Mouse (Mus musculus) intestine, embryonic 16.5 days (tissue): Measurements from ENCODE around the gene Fgfr2. TPM values are rescaled to one million over a fixed set of nuclear protein-coding genes. Genes with fewer than 3 reads are reported as not detected.

Experiments
- ATAC-seq: fragments of 200-750 bp; cut with Nextera tagmentation; 2 replicates; pipeline ENCODE4 v1.8.0; 2017; ENCODE audit warnings: moderate TSS enrichment, moderate library complexity
- H3K27ac ChIP-seq: fragments of 300-500 bp; sonication (generic); 2 replicates; pipeline ENCODE4 v1.5.1; 2014; ENCODE audit warnings: mild to moderate bottlenecking, low read length
- H3K27me3 ChIP-seq: fragments of 300-500 bp; sonication (generic); replicated peaks from 2 replicates; pipeline ENCODE4 v1.6.1; 2014; ENCODE audit warnings: low read length, control low read depth, mixed read lengths; ENCODE audit not compliant: control insufficient read depth, insufficient read depth
- H3K36me3 ChIP-seq: fragments of 300-500 bp; sonication (generic); 2 replicates; pipeline ENCODE4 v1.6.1; 2014; ENCODE audit warnings: low read length, control low read depth; ENCODE audit not compliant: control insufficient read depth, insufficient read depth
- H3K4me1 ChIP-seq: fragments of 300-500 bp; sonication (generic); 2 replicates; pipeline ENCODE4 v1.6.1; 2014; ENCODE audit warnings: low read length, control low read depth, mixed read lengths; ENCODE audit not compliant: control insufficient read depth, insufficient read depth
- H3K4me2 ChIP-seq: fragments of 300-500 bp; sonication (generic); 2 replicates; pipeline ENCODE4 v1.6.1; 2014; ENCODE audit warnings: low read depth, low read length, control low read depth
- H3K4me3 ChIP-seq: fragments of 300-500 bp; sonication (generic); 2 replicates; pipeline ENCODE4 v1.5.1; 2014; ENCODE audit warnings: mild to moderate bottlenecking, low read length
- H3K9ac ChIP-seq: fragments of 300-500 bp; sonication (generic); 2 replicates; pipeline ENCODE4 v1.6.1; 2014; ENCODE audit warnings: low read depth, low read length
- H3K9me3 ChIP-seq: fragments of 300-500 bp; sonication (generic); 2 replicates; pipeline ENCODE4 v1.6.1; 2016; ENCODE audit warnings: low read length, control low read depth; ENCODE audit not compliant: control insufficient read depth
- WGBS: fragments of 180-500 bp; shearing (Covaris S2); extraction: QIAGEN DNeasy Blood & Tissue Kit; methylation state at CpG from one replicate; pipeline ENCODE4 v1.1.7; 2014; 5-methylcytosine and 5-hydroxymethylcytosine counted together
- polyA plus RNA-seq: library from polyadenylated mRNA; unstranded; fragments of >200 nt; fragmentation: Nextera tagmentation; extraction: Ambion mirVana; gene quantifications from 2 replicates; pipeline ENCODE4 v1.2.1, GENCODE M21; 2015

Gene Fgfr2
- polyA plus RNA-seq, 1 experiment from 2014 or later: 47.3 TPM

DNA sequence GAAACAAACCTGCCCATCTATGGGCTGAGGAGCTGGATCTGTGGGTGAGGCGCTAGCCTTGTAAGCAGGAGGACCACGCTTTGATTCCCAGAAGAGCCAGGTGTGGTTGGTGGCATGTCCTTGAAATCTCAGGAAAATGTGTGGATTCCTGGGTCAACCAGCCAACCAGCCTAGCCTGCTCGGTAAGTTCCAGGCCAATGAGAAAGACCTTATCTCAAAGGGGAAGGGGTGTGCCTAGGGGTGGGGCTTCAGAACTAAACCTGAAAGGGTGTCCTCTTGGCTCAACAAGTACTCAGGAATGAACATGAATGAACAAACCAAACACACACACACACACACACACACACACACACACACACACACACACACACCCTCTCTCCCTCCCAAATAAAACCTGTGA, 81.4 kb downstream of the Fgfr2 start:
- no peaks in the 10 kb centered on the region for H3K9me3 ChIP-seq
- no peaks in the 10 kb centered on the region for H3K27me3 ChIP-seq
- ATAC-seq: peak; percentile 83
- 0 out of 2 replicates have a peak overlapping the region, but pooled peaks have one; percentile 17 for H3K4me2 ChIP-seq
- 50% methylated on average over 3 of the region's 3 CpGs for WGBS
- H3K36me3 ChIP-seq: no peaks in the 10 kb centered on the region
- H3K27ac ChIP-seq: peak overlapping the region; percentile 81
- H3K9ac ChIP-seq: no peak overlapping the region
- H3K4me3 ChIP-seq: no peak overlapping the region
- H3K4me1 ChIP-seq: peaks cover 82% of the 10 kb centered on the region

DNA sequence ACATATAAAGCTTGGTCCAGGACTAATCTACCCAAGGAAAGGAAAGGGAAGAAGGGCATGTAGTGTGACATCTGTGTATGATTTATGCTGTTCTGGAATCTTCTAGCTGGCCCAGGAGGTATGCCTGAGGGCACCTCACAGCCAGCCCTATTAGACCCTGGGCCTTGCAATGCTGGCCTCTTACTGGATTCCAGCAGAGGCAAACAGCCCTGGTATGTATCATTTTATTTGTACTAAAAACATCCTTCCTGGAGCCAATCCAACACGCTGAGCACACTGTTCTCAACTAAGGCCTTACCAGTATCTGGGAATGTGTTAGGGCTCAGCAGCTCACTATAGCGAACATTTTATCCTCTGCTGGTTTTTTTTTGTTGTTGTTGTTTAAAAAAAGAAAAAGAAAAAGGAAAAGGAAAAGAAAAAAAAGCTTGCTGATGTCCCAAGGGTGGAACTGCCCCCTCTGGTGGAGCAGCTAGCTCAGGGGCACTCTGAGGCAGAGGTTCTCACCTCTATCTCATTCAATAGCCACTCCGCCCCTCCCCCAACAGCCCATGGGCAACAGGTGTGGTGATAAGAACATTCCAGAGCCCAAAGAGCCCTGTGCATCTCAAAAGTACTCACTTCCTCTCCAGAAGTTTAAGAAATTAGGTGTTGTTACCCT, 82.3 kb downstream of the Fgfr2 start:
- H3K4me3 ChIP-seq: no peak overlapping the region
- H3K4me1 ChIP-seq: peaks cover 82% of the 10 kb centered on the region
- ATAC-seq: no peak
- WGBS: 45% methylated on average over 3 of the region's 3 CpGs
- no peak overlapping the region for H3K4me2 ChIP-seq
- no peaks in the 10 kb centered on the region for H3K9me3 ChIP-seq
- H3K9ac ChIP-seq: 0 out of 2 replicates have a peak overlapping the region, but pooled peaks have one; percentile 8
- peak overlapping the region; percentile 76 for H3K27ac ChIP-seq
- H3K36me3 ChIP-seq: no peaks in the 10 kb centered on the region
- no peaks in the 10 kb centered on the region for H3K27me3 ChIP-seq

DNA sequence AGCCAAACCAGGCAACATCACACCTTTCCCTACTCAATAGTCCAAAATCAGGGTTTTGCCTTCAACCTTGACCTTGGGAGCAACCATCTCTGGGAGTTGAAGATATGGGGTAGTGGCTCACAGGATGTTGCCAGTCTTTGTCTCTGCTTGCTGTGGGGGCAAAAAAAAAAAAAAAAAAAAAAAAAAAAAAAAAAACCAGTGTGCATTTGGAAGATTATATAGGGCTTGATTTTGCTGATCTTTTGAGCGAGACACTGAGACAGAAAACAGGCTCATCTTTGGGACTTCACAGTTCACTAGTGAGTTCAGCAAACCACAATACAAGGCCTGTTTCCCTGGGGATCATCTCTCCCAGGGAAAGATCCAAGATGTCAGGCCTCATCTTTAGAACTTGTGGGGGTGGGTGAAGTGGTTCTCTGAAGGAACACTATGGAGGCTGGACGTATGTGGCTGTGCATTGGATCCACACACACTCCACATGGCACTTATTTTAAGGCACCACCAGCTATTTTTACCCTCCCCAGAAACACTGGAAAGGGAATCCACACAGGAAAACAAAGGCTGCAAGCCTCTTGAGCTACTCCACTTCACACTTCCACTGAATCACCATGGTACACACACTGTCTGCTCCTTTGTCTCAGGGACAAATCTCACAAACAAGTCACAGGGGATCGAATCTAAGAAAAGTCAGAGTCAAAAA, 83.4 kb downstream of the Fgfr2 start:
- Histone ChIP-seq H3K9ac (no peak overlapping the region), H3K27ac (peak overlapping the region; percentile 76), H3K4me2 (no peak overlapping the region), H3K4me1 (peaks cover 84% of the 10 kb centered on the region), H3K9me3 (no peaks in the 10 kb centered on the region), H3K36me3 (no peaks in the 10 kb centered on the region), H3K4me3 (no peak overlapping the region), H3K27me3 (no peaks in the 10 kb centered on the region)
- no peak for ATAC-seq
- 79% methylated on average over 3 of the region's 3 CpGs for WGBS

DNA sequence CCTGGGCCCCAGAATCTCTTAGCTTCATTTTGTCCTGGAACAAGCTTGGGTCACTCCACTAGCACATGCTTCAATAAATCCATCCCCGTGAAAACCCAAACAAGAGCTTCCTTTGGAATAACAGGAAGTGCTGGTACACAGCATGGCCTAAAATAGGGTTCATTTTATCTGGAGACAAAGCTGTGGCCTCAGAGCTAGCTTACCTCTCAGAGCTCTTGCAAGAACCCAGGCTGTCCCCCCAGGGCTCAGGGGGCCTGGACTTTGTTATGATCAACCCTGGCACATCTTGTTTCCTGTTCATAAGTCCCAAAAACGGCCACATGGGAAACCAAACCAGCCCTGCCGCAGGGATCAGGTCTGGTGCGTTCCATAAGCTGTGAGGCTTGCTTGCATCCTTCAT, 85.5 kb downstream of the Fgfr2 start:
- no peak for ATAC-seq
- Histone ChIP-seq H3K27ac (peak overlapping the region; percentile 61), H3K36me3 (no peaks in the 10 kb centered on the region), H3K4me1 (peaks cover 76% of the 10 kb centered on the region), H3K27me3 (no peaks in the 10 kb centered on the region), H3K4me2 (0 out of 2 replicates have a peak overlapping the region, but pooled peaks have one; percentile 4), H3K9ac (0 out of 2 replicates have a peak overlapping the region, but pooled peaks have one; percentile 1), H3K9me3 (no peaks in the 10 kb centered on the region), H3K4me3 (no peak overlapping the region)
- WGBS: 31% methylated on average over 4 of the region's 4 CpGs

DNA sequence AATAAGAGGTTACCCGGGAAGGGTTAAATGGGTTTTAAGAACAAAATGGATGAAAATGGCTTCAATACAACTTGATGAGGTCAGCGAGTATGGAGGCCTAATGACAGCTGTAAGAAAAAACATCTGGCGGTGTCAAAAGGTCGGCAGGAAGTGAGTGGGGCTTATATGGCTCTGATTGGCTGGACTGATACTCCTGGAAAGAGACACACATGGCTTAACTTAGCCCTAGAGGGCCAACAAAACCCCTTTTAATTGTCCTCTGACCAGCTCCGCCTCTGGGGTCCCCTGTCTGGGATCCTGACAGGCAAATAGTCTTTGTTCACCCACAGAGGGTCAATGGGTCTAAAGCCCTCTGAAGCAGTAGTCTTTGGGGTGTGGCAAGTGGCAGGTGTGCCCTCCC, 85.9 kb downstream of the Fgfr2 start:
- WGBS: 42% methylated on average over 5 of the region's 5 CpGs
- no peak overlapping the region for H3K4me3 ChIP-seq
- no peaks in the 10 kb centered on the region for H3K9me3 ChIP-seq
- H3K27me3 ChIP-seq: no peaks in the 10 kb centered on the region
- no peak for ATAC-seq
- H3K36me3 ChIP-seq: no peaks in the 10 kb centered on the region
- peak overlapping the region; percentile 61 for H3K27ac ChIP-seq
- peaks cover 72% of the 10 kb centered on the region for H3K4me1 ChIP-seq
- peak overlapping the region; percentile 8; the same call in 1 of the 2 replicates for H3K9ac ChIP-seq
- 0 out of 2 replicates have a peak overlapping the region, but pooled peaks have one; percentile 4 for H3K4me2 ChIP-seq

DNA sequence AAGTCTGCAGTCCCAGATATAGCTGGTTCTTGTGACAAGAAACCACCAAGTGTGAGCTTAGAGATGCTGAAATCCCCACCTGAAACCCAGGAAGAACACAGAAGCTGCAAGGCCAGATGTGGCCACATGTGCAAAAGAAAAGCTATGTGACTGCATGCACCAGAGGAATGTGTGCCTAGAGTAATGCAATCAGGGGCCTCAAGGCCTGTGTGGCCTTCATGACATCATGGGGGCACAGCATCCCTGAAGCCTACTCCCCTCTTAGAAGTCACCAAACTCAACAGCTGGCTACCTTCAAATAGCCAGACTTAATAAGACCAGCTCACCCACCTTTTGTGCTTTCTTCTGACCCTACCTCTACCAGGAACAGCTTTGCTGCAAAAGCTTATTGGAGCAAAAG, 87.2 kb downstream of the Fgfr2 start:
- Histone ChIP-seq H3K9ac (no peak overlapping the region), H3K27me3 (no peaks in the 10 kb centered on the region), H3K4me3 (no peak overlapping the region), H3K4me1 (peaks cover 67% of the 10 kb centered on the region), H3K36me3 (no peaks in the 10 kb centered on the region), H3K9me3 (no peaks in the 10 kb centered on the region), H3K27ac (peak overlapping the region; percentile 31), H3K4me2 (no peak overlapping the region)
- ATAC-seq: no peak

DNA sequence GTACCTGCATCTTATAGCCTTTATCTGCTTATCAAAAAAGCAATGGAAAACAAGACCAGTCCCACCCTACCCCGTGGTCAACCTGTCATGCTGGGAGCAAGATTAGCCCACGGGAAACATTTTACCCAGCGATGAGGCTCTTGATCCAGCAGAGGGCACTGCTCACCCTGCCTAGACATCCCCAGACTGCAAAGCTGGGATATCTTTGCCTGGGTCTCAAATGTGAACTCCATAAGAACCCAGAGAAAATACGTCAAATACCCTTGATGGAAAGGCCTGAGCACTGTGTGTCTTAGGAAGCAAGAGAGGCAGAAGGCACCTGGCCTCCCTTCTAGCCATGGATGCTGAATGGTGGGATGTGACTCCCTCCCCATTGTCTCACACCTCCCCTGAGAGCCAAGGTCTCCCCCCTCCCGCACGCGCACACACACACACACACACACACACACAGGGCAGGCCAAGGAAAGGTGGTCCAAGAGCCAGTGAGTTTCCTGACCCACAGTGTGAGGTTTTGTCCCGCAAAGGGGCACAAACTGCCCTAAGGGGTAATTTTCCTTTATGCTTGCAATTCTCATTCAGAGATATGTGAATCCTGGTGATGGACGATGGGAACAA, 90.5 kb downstream of the Fgfr2 start:
- Histone ChIP-seq H3K9ac (no peak overlapping the region), H3K27me3 (no peaks in the 10 kb centered on the region), H3K4me2 (no peak overlapping the region), H3K36me3 (no peaks in the 10 kb centered on the region), H3K9me3 (no peaks in the 10 kb centered on the region), H3K4me1 (peaks cover 58% of the 10 kb centered on the region), H3K4me3 (no peak overlapping the region), H3K27ac (no peak overlapping the region)
- 45% methylated on average over 9 of the region's 9 CpGs for WGBS
- no peak for ATAC-seq

DNA sequence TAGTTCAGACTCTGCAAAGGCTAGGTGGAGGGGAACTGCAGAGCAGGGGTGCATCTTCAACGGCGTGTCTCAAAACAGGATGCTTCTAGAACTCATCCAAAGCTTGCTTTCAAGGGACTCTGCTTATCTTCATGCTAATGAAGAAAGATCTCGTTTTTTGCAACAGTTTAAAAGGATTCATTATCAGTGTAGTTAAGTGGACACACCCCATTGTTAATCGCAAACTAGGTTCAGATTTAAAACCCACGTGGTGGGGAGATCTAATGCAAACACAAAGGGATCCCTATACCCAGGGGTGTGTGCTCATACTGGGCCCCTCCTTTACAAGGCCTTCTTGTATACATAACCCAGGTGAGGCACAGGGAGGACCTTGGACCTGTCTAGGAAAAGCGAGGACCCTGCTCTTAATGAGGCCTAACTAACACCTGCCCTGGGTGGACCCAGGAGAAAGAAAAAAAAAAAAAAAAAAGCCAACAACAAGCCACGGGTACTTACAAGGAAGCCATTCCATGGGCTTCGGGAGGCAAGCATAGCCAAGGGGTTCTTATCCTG, 93.6 kb downstream of the Fgfr2 start:
- H3K4me3 ChIP-seq: no peak overlapping the region
- no peaks in the 10 kb centered on the region for H3K36me3 ChIP-seq
- no peaks in the 10 kb centered on the region for H3K27me3 ChIP-seq
- H3K9ac ChIP-seq: no peak overlapping the region
- H3K4me1 ChIP-seq: peaks cover 51% of the 10 kb centered on the region
- no peaks in the 10 kb centered on the region for H3K9me3 ChIP-seq
- peak overlapping the region; percentile 25 for H3K4me2 ChIP-seq
- peak; percentile 96 for ATAC-seq
- 53% methylated on average over 8 of the region's 8 CpGs for WGBS
- H3K27ac ChIP-seq: peak overlapping the region; percentile 78

DNA sequence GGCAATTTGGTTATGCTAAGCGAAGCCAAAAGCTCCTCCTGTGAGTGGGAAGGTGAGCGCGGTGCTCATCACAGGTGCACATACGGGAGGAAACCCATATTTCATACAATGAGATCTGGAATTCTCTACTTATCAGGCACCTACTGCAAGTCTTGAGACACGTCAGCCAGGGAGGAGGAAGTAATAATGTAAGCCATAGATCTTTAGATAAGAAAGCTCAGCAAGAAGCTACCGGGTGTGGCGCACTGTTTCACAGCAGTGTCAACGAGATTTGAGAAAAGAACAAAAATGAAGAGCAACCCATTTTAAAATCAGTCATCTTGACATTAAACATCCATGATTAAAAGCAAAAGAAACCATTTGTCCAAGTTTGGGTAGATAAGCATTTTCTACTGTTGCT, 94.1 kb downstream of the Fgfr2 start:
- H3K4me2 ChIP-seq: peak overlapping the region; percentile 22; the same call in 1 of the 2 replicates
- H3K27ac ChIP-seq: peak overlapping the region; percentile 75

More for the DNA sequence above, 94.1 kb downstream of the Fgfr2 start:
- WGBS: 66% methylated on average over 8 of the region's 8 CpGs
- Histone ChIP-seq H3K4me1 (peaks cover 47% of the 10 kb centered on the region), H3K9ac (no peak overlapping the region), H3K36me3 (no peaks in the 10 kb centered on the region), H3K9me3 (no peaks in the 10 kb centered on the region), H3K27me3 (no peaks in the 10 kb centered on the region), H3K4me3 (no peak overlapping the region)
- ATAC-seq: peak; percentile 61
